Mouse (Mus musculus): ENCODE measurements around the gene 1700018G05Rik. TPM values are rescaled to one million over a fixed set of nuclear protein-coding genes. Genes with fewer than 3 reads are reported as not detected.

Gene 1700018G05Rik
- not detected for total RNA-seq (2023)

GRCm38 (mm10) chrX:102928072-102928471, at the start of gene 1700018G05Rik:
Gene 1700018G05Rik (plus strand): TSS chrX:102928372.

GRCm38 (mm10) chrX:102908587-102908986, 19.6 kb upstream of the 1700018G05Rik start, which contains the start of the genes Dmrtc1a and 1700011M02Rik:
Gene Dmrtc1a (minus strand): TSS chrX:102908687.
Gene 1700011M02Rik (plus strand): TSS chrX:102908905.

Other genes with a start within 250 kb of the 1700018G05Rik start
- not detected for gene Gm3880, start 241.4 kb upstream of the 1700018G05Rik start, total RNA-seq (2023)
- not detected for gene Gm9112, start 220.7 kb upstream of the 1700018G05Rik start, total RNA-seq (2023)
- gene Dmrtc1b, start 220.5 kb upstream of the 1700018G05Rik start, total RNA-seq (2023), result not detected
- not detected for gene Dmrtc1c1, start 125.4 kb upstream of the 1700018G05Rik start, total RNA-seq (2023)
- gene Dmrtc1c2, start 73.8 kb upstream of the 1700018G05Rik start, total RNA-seq (2023), result not detected
- not detected for gene 1700031F05Rik, start 60.4 kb upstream of the 1700018G05Rik start, total RNA-seq (2023)
- gene Dmrtc1a, start 19.7 kb upstream of the 1700018G05Rik start, total RNA-seq (2023), result not detected
- not detected for gene 1700011M02Rik, start 19.5 kb upstream of the 1700018G05Rik start, total RNA-seq (2023)

Data from CD8-positive naive resting alpha-beta T cell, adult 57 days (primary cell).